Mouse (Mus musculus): ENCODE results near the gene Agbl2.

DNA sequence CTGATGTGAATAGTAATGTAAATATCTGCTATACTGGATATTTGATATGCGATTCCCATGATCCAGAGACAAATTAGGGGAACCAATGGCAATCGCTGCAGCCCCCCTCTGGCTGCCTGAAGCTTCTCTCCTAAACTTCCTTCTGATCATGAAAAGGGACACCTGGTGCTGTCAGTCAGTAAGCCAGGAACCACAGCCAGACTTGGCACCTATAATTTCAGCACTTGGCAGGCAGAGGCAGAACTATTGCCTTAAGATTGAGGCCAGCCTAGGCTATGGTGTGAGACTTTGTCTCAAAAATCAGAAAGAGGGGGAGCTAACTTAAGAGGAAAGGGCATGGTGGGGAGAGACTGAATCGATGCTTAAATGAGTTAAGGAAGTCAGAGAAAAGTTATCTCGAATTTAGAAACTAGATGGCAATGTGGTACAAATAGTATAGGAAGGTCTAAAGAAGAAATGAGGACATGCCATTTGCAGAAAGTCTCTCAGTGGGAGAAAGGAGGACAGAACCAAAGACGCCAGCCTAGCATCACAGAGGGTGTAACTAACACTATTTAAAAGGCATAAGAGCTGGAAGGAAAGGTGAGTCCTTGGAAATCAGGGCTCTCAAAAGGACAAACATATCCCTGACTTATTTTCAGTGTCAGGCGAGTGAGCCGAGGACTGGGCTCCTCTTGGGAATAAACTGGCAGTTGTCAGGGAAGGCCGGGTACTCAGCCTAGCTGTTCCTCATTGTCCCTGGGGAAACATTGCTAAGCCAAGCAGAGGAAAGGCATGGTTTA is 88.8 kb downstream of the Agbl2 start:
- TF ChIP-seq CTCF (IDR thresholded peaks at IDR 0.05; ENCODE audit: low read depth): no peak
- no peak for TF ChIP-seq EP300 (IDR thresholded peaks at IDR 0.05; ENCODE audit: low read depth)

All from liver, postnatal 0 days (tissue).